Mouse (Mus musculus) adipocyte (in vitro differentiated cells): ENCODE results near the gene Rnf114.

Experiments
- DNase-seq: peaks from one replicate; pipeline ENCODE4 v3.0.0-alpha.2; 2016; ENCODE audit warnings: low spot score

Rnf114 gene

GRCm38 (mm10) chr2:167540477-167541110, 48.1 kb downstream of the Rnf114 start:
- DNase-seq, result peak; percentile 43

- DNase-seq, result peak; percentile 37
Observed at GRCm38 (mm10) chr2:167541324-167541723, 48.9 kb downstream of the Rnf114 start.

DNA sequence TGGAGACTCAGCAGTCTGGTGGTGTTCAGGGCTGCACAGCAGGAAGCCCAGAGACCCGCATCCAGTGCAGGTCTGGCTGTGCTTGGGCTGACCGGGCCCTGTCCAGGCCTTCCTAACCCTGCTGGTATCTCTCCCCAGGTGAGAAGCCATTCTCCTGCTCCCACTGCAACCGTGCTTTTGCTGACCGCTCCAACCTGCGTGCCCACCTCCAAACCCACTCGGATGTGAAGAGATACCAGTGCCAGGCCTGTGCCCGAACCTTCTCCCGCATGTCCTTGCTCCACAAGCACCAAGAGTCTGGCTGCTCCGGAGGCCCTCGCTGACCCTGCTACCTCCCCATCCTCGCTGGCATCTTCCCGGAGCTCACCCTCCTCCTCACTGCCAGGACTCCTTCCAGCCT, 49.3 kb downstream of the Rnf114 start:
- DNase-seq, result no peak

DNA sequence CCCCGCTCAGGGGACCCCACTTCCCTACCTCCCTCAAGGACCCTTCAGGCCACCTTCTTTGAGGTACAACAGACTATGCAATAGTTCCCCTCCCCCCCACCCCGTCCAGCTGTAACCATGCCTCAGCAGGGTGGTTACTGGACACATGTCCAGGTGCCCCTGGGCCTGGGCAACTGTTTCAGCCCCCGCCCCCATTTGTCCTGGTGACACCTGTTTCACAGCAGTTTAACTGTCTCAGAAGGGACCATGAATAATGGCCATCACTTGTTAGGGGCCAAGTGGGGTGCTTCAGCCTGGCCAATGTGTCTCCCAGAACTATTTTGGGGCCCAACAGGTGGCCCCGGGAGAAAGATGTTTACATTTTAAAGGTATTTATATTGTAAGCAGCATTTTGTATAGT, 49.9 kb downstream of the Rnf114 start:
- no peak for DNase-seq

DNA sequence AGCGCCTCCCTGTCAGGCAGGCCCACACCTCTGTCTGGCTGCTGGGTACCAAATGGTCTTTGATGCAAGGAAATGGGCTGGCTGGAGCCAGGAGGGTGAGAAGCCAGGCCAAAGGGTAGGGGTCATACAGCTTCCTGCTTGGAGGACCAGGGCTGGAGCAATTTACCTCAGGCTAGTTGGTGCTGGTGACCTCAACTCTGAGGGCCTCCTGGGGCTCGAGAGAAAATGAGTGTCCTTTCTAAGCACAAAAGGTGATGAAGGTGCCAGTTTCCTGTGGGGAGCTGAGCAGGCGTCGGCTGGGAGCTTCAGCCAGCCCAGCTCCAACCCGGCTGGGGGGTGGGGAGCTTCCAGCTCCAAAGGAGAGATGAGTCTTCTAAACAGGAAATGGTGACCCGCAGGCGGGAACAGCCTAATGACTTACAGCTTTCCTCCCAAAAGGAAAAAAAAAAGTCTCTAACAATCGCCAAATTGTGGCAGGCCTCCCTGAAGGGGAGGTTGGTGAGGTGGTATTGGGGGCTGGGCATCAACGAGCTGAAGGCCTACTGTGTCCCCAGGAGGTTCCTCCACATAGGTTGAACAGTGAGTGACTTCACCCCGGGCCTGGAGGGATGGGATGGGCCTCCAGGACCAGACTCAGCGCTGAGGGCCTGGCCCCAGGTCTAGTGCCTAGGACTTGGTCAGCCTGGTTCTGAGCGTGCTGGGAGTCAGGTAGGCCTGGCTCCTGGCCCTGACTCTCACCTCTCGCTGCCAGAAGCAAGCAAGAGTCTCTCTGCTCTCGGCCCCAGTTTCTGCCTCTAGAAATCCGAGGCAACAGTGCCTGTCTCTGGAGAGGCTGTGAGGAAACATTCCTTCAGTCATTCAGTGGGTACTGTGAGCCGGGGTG, 50.9 kb downstream of the Rnf114 start:
- peak; percentile 70 for DNase-seq

- peak; percentile 90 for DNase-seq
Observed at GRCm38 (mm10) chr2:167544004-167544356, 51.5 kb downstream of the Rnf114 start.

- DNase-seq, result peak; percentile 57
Observed at GRCm38 (mm10) chr2:167544456-167544855, 52.0 kb downstream of the Rnf114 start.

GRCm38 (mm10) chr2:167546447-167547195, 54.2 kb downstream of the Rnf114 start:
- no peak for DNase-seq

DNA sequence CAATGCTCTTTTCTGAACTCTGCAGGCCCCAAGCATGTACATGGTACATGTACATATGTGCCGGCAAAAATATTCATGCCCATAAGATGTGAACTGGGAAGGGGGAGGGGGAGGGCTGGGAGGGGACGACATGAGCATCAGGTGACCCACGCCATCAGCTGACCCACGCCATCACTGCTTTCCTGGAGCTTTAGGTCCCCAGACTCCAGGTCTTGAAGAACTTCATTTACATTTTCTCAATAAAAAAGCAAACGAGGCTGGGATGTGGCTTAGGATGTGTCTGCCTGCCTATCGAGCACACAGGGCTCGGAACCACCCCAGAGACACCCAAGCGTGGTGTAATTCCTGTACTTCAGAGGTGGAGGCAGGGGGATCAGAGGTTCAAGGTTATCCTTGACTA, 55.0 kb downstream of the Rnf114 start:
- no peak for DNase-seq

DNA sequence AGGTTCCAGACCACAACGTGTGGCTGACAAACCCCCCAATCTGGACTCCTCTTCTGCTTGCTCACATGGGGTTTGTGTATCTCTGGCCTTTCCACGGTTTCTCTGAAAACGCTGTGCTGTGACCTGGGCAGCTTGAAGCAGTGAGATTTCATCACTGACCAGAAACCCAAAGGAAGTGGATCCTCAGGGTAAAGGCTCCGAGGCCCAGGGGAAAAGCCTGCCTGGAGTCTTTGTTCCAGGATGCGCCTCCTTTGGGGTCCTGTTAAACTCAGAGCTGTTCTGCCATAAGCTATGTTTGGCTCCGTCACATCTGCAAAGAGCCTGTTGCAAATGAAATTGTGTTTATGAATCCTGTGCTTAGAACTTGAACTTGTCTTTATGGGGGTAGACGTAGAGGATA, 56.5 kb downstream of the Rnf114 start:
- DNase-seq, result no peak

DNA sequence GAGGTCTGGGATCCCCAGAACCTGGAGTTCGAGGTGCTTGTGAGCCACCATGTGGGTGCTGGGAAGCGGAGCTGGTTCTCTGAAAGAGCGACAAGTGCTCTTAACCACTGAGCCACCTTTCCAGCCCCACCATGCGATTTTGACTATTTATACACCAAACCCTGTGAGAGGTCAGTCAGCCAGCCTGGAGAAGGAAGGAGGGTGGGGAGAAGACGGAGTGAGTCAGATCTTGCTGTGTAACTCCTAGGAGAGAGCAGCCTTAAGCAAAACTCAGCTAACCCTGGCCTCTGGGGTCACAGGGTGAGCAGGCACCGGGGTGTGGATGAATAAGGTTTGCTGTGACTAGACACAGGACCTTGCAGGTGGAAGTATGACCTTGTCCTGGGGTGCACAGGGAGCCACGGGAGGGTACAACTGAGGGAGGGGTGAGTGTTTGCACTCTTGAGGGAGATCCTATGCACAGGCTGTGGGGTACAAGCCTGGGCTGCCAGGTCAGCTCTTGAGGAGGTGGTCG, 58.0 kb downstream of the Rnf114 start:
- peak; percentile 50 for DNase-seq

GRCm38 (mm10) chr2:167551342-167551920, 59.0 kb downstream of the Rnf114 start:
- no peak for DNase-seq

GRCm38 (mm10) chr2:167552292-167552691, 59.8 kb downstream of the Rnf114 start:
- no peak for DNase-seq

DNA sequence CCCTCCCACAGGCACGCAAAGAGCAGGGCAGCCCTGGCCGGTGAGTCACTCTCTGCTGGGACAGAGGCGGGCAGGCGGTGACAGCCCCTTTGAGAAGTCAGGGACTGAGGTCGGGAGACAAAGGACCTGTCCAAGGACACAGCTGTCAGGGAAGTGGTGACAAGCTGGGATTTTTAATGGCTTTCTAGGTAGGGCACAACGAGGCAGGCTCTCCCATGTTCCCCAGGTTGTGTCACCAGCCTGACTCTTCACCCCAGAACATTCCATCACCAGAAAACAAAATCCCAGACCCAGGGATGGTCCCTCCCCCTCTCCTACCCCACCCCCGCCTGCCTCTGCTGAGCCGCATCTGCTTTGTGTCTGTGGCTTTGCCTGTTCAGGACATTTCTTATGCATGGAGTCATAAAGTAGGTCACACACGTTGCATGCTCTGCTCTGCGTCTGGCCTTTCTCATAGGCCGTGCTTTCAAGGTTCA, 60.5 kb downstream of the Rnf114 start:
- peak; percentile 57 for DNase-seq

DNA sequence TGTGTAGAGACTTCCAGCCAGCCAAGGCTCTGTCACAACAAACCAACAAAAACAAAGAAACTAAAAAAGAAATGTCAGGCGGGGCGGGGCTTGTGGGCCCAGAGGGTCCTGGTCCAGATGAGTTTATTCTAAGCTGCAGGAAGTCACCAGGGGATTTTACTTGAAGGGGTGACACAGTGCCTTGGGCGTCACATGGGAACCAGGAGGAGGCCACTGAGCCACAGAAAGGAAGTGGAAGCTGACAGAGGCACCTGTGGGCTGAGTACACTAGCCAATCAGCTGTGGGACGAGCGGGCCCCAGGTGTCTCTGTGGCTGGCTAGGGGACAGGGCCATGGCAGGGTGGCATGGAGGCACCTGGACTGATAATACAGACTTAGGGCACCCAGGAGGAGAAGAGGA, 63.3 kb downstream of the Rnf114 start:
- DNase-seq, result no peak

GRCm38 (mm10) chr2:167559413-167559812, 67.0 kb downstream of the Rnf114 start:
- DNase-seq, result no peak

DNA sequence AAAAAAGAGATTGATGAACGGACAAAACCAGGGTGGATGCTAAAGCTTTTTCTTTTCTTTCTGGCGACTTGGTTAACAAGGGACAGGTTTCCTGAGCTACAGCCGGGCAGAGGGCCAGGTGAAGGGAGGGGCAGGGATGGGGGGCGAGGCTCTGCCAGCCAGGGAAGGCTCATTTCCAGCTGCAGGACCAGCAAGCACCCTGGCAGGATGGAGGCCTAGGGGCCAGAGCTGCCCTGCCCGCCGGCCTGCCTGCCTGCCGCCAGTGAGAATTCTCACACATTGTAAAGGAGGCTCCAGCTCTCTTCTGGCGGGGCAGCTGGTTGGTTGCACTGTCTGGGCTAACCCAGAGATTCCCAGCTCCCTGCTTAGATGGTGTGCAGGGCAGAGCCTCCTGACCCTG, 69.7 kb downstream of the Rnf114 start:
- DNase-seq, result peak; percentile 71

DNA sequence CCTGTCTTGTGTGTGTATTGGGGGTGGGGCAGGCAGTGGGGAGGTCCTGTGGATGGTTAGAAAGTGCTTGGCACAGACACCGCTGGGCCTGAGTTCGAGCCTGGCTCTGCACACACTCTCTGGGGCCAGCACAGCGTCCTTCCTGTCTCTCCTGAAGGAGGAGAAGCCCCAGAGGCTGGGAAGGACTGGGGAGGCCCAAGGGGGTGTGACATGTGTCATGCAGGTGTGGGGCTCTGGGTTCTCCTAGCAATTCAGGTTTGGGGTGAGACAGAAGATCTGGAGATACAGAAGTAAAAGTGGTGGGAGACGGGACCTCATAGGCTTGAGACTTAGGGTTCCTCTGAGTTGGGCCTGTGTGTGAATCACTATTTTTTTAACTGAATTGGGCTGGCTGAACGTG, 70.6 kb downstream of the Rnf114 start:
- no peak for DNase-seq

DNA sequence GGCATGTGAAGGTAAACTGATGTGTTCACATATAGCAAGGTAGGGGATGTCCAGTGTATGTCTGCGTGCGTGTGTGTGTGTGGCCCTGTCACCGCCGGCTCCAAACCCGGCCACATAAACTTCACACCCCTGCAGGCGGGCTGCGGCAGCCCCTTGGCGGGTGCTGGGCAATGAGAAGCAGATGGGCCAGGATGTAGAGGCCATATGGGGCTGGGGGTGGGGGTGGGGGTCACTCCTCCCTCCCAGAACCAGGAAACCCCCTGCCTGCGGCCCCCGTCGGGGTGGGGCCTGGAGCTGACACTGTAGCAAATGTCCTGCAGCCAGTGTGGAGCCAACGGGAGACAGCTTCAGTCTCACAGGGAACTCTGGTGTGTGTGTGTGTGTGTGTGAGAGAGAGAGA, 71.3 kb downstream of the Rnf114 start:
- DNase-seq, result no peak

GRCm38 (mm10) chr2:167564551-167565311, 72.3 kb downstream of the Rnf114 start:
- no peak for DNase-seq

GRCm38 (mm10) chr2:167565312-167565656, 72.8 kb downstream of the Rnf114 start:
- DNase-seq, result no peak
